Mouse (Mus musculus): ENCODE measurements around the gene Snn. TPM values are rescaled to one million over a fixed set of nuclear protein-coding genes. Genes with fewer than 3 reads are reported as not detected.

Gene Snn
- polyA plus RNA-seq, 1 experiment, result 174 TPM

GRCm38 (mm10) chr16:11072454-11072853, 11.7 kb downstream of the Snn start:
- H3K4me3 ChIP-seq (ENCODE audit: insufficient read depth, low read length), result no peak overlapping the region
- TF ChIP-seq CTCF (IDR thresholded peaks at IDR 0.05; ENCODE audit: extremely low read depth, insufficient read depth, low read length), result no peak
- no peak overlapping the region; the same call in 1 of the 2 replicates for H3K27ac ChIP-seq (ENCODE audit: insufficient read depth, low read length)
- H3K4me1 ChIP-seq (ENCODE audit: control insufficient read depth, insufficient read depth, low read length), result peaks cover 22% of the 10 kb centered on the region

GRCm38 (mm10) chr16:11073060-11073459, 12.3 kb downstream of the Snn start:
- no peak overlapping the region for H3K27ac ChIP-seq (ENCODE audit: insufficient read depth, low read length)
- no peak overlapping the region for H3K4me3 ChIP-seq (ENCODE audit: insufficient read depth, low read length)
- peaks cover 18% of the 10 kb centered on the region for H3K4me1 ChIP-seq (ENCODE audit: control insufficient read depth, insufficient read depth, low read length)
- TF ChIP-seq CTCF (IDR thresholded peaks at IDR 0.05; ENCODE audit: extremely low read depth, insufficient read depth, low read length) (no peak), POLR2A (IDR thresholded peaks at IDR 0.05; ENCODE audit: extremely low read depth, insufficient read depth, low read length) (no peak)

- TF ChIP-seq POLR2A (IDR thresholded peaks at IDR 0.05; ENCODE audit: extremely low read depth, insufficient read depth, low read length) (no peak), CTCF (IDR thresholded peaks at IDR 0.05; ENCODE audit: extremely low read depth, insufficient read depth, low read length) (no peak)
- Histone ChIP-seq H3K27ac (ENCODE audit: insufficient read depth, low read length) (no peak overlapping the region), H3K4me1 (ENCODE audit: control insufficient read depth, insufficient read depth, low read length) (peaks cover 14% of the 10 kb centered on the region), H3K4me3 (ENCODE audit: insufficient read depth, low read length) (no peak overlapping the region)
Measured at GRCm38 (mm10) chr16:11077601-11078201, 17.0 kb downstream of the Snn start.

- H3K4me1 ChIP-seq (ENCODE audit: control insufficient read depth, insufficient read depth, low read length), result peaks cover 12% of the 10 kb centered on the region
- no peak overlapping the region for H3K4me3 ChIP-seq (ENCODE audit: insufficient read depth, low read length)
- no peak for TF ChIP-seq POLR2A (IDR thresholded peaks at IDR 0.05; ENCODE audit: extremely low read depth, insufficient read depth, low read length)
- no peak for TF ChIP-seq CTCF (IDR thresholded peaks at IDR 0.05; ENCODE audit: extremely low read depth, insufficient read depth, low read length)
- H3K27ac ChIP-seq (ENCODE audit: insufficient read depth, low read length), result no peak overlapping the region
Measured at GRCm38 (mm10) chr16:11078216-11078869, 17.6 kb downstream of the Snn start.

GRCm38 (mm10) chr16:11084181-11084580, 23.4 kb downstream of the Snn start:
- Histone ChIP-seq H3K4me1 (ENCODE audit: control insufficient read depth, insufficient read depth, low read length) (peaks cover 6% of the 10 kb centered on the region; the same call in 1 of the 2 replicates), H3K4me3 (ENCODE audit: insufficient read depth, low read length) (no peak overlapping the region), H3K27ac (ENCODE audit: insufficient read depth, low read length) (no peak overlapping the region)
- no peak for TF ChIP-seq POLR2A (IDR thresholded peaks at IDR 0.05; ENCODE audit: extremely low read depth, insufficient read depth, low read length)
- TF ChIP-seq CTCF (IDR thresholded peaks at IDR 0.05; ENCODE audit: extremely low read depth, insufficient read depth, low read length), result no peak

GRCm38 (mm10) chr16:11086299-11086698, 25.6 kb downstream of the Snn start:
- TF ChIP-seq CTCF (IDR thresholded peaks at IDR 0.05; ENCODE audit: extremely low read depth, insufficient read depth, low read length), result no peak
- no peak for TF ChIP-seq POLR2A (IDR thresholded peaks at IDR 0.05; ENCODE audit: extremely low read depth, insufficient read depth, low read length)
- peaks cover 12% of the 10 kb centered on the region for H3K4me1 ChIP-seq (ENCODE audit: control insufficient read depth, insufficient read depth, low read length)
- H3K4me3 ChIP-seq (ENCODE audit: insufficient read depth, low read length), result no peak overlapping the region
- no peak overlapping the region for H3K27ac ChIP-seq (ENCODE audit: insufficient read depth, low read length)

- Histone ChIP-seq H3K27ac (ENCODE audit: insufficient read depth, low read length) (no peak overlapping the region), H3K4me1 (ENCODE audit: control insufficient read depth, insufficient read depth, low read length) (peaks cover 13% of the 10 kb centered on the region), H3K4me3 (ENCODE audit: insufficient read depth, low read length) (no peak overlapping the region)
- TF ChIP-seq CTCF (IDR thresholded peaks at IDR 0.05; ENCODE audit: extremely low read depth, insufficient read depth, low read length) (no peak), POLR2A (IDR thresholded peaks at IDR 0.05; ENCODE audit: extremely low read depth, insufficient read depth, low read length) (no peak)
Measured at GRCm38 (mm10) chr16:11086856-11087588, 26.3 kb downstream of the Snn start.

GRCm38 (mm10) chr16:11090836-11091570, 30.3 kb downstream of the Snn start:
- Histone ChIP-seq H3K27ac (ENCODE audit: insufficient read depth, low read length) (peak overlapping the region; percentile 63; the same call in 1 of the 2 replicates), H3K4me1 (ENCODE audit: control insufficient read depth, insufficient read depth, low read length) (peaks cover 19% of the 10 kb centered on the region), H3K4me3 (ENCODE audit: insufficient read depth, low read length) (no peak overlapping the region)
- TF ChIP-seq POLR2A (IDR thresholded peaks at IDR 0.05; ENCODE audit: extremely low read depth, insufficient read depth, low read length) (no peak), CTCF (IDR thresholded peaks at IDR 0.05; ENCODE audit: extremely low read depth, insufficient read depth, low read length) (no peak)

- Histone ChIP-seq H3K4me1 (ENCODE audit: control insufficient read depth, insufficient read depth, low read length) (peaks cover 17% of the 10 kb centered on the region), H3K4me3 (ENCODE audit: insufficient read depth, low read length) (no peak overlapping the region), H3K27ac (ENCODE audit: insufficient read depth, low read length) (peak overlapping the region; percentile 65; the same call in 1 of the 2 replicates)
- TF ChIP-seq POLR2A (IDR thresholded peaks at IDR 0.05; ENCODE audit: extremely low read depth, insufficient read depth, low read length) (no peak), CTCF (IDR thresholded peaks at IDR 0.05; ENCODE audit: extremely low read depth, insufficient read depth, low read length) (no peak)
Measured at GRCm38 (mm10) chr16:11092061-11092460, 31.3 kb downstream of the Snn start.
